Mouse (Mus musculus) forebrain, embryonic 13.5 days (tissue): Measurements from ENCODE around the gene Krtap4-7. TPM values are rescaled to one million over a fixed set of nuclear protein-coding genes. Genes with fewer than 3 reads are reported as not detected.

Experiments used
- polyA plus RNA-seq: library from polyadenylated mRNA; unstranded; fragments of >200 nt; fragmentation: Nextera tagmentation; extraction: Ambion mirVana; gene quantifications from 2 replicates; pipeline ENCODE4 v1.2.1, GENCODE M21; 2015

The Krtap4-7 gene
- polyA plus RNA-seq, 1 experiment from 2014 or later = not detected

Other genes with a start within 250 kb of the Krtap4-7 start
- gene Krt12, start 221.8 kb downstream of the Krtap4-7 start, polyA plus RNA-seq = 0.15 TPM in 1 of 2 replicates, not detected in the other
- 0.11 TPM in 1 of 2 replicates, not detected in the other for gene Krt20, start 205.9 kb downstream of the Krtap4-7 start, polyA plus RNA-seq
- not detected in 2 replicates for gene Krt23, start 151.0 kb downstream of the Krtap4-7 start, polyA plus RNA-seq
- gene Krt39, start 122.8 kb downstream of the Krtap4-7 start, polyA plus RNA-seq = not detected in 2 replicates
- gene Krt40, start 100.9 kb downstream of the Krtap4-7 start, polyA plus RNA-seq = not detected in 2 replicates
- gene Krtap3-3, start 93.2 kb downstream of the Krtap4-7 start, polyA plus RNA-seq = not detected in 2 replicates
- gene Krtap3-2, start 87.2 kb downstream of the Krtap4-7 start, polyA plus RNA-seq = not detected in 2 replicates
- not detected in 2 replicates for gene Gm11939, start 84.6 kb downstream of the Krtap4-7 start, polyA plus RNA-seq
- gene Krtap3-1, start 77.5 kb downstream of the Krtap4-7 start, polyA plus RNA-seq = not detected in 2 replicates
- gene Krtap1-5, start 63.1 kb downstream of the Krtap4-7 start, polyA plus RNA-seq = not detected in 2 replicates
- not detected in 2 replicates for gene Krtap1-4, start 60.4 kb downstream of the Krtap4-7 start, polyA plus RNA-seq
- not detected in 2 replicates for gene Krtap1-3, start 52.8 kb downstream of the Krtap4-7 start, polyA plus RNA-seq
- gene Krtap9-3, start 46.0 kb downstream of the Krtap4-7 start, polyA plus RNA-seq = not detected in 2 replicates
- not detected in 2 replicates for gene Gm11938, start 40.8 kb downstream of the Krtap4-7 start, polyA plus RNA-seq
- gene Gm11937, start 33.9 kb downstream of the Krtap4-7 start, polyA plus RNA-seq = not detected in 2 replicates
- not detected in 2 replicates for gene Krtap2-4, start 29.2 kb downstream of the Krtap4-7 start, polyA plus RNA-seq
- gene Gm11562, start 23.7 kb downstream of the Krtap4-7 start, polyA plus RNA-seq = not detected in 2 replicates
- not detected in 2 replicates for gene Krtap4-1, start 15.9 kb downstream of the Krtap4-7 start, polyA plus RNA-seq
- not detected in 2 replicates for gene Krtap4-2, start 9.0 kb downstream of the Krtap4-7 start, polyA plus RNA-seq
- gene Gm11555, start 6.1 kb upstream of the Krtap4-7 start, polyA plus RNA-seq = not detected in 2 replicates
- not detected in 2 replicates for gene Gm11563, start 14.9 kb upstream of the Krtap4-7 start, polyA plus RNA-seq
- gene Krtap4-6, start 21.9 kb upstream of the Krtap4-7 start, polyA plus RNA-seq = not detected in 2 replicates
- not detected in 2 replicates for gene Gm14190, start 46.7 kb upstream of the Krtap4-7 start, polyA plus RNA-seq
- gene Gm14180, start 90.2 kb upstream of the Krtap4-7 start, polyA plus RNA-seq = not detected in 2 replicates
- not detected in 2 replicates for gene Gm11595, start 128.8 kb upstream of the Krtap4-7 start, polyA plus RNA-seq
- not detected in 2 replicates for gene Krtap4-8, start 136.6 kb upstream of the Krtap4-7 start, polyA plus RNA-seq
- not detected in 2 replicates for gene Krtap4-9, start 141.1 kb upstream of the Krtap4-7 start, polyA plus RNA-seq
- gene Gm11596, start 149.4 kb upstream of the Krtap4-7 start, polyA plus RNA-seq = not detected in 2 replicates
- not detected in 2 replicates for gene Gm11569, start 154.8 kb upstream of the Krtap4-7 start, polyA plus RNA-seq
- gene Gm11554, start 160.4 kb upstream of the Krtap4-7 start, polyA plus RNA-seq = not detected in 2 replicates
- gene Krtap4-13, start 165.8 kb upstream of the Krtap4-7 start, polyA plus RNA-seq = not detected in 2 replicates
- gene Gm11564, start 171.6 kb upstream of the Krtap4-7 start, polyA plus RNA-seq = not detected in 2 replicates
- not detected in 2 replicates for gene 2300003K06Rik, start 194.0 kb upstream of the Krtap4-7 start, polyA plus RNA-seq
- gene Krtap4-16, start 207.5 kb upstream of the Krtap4-7 start, polyA plus RNA-seq = not detected in 2 replicates
- not detected in 2 replicates for gene Gm11568, start 213.8 kb upstream of the Krtap4-7 start, polyA plus RNA-seq
- not detected in 2 replicates for gene Gm11559, start 220.4 kb upstream of the Krtap4-7 start, polyA plus RNA-seq
- gene Krtap9-1, start 229.3 kb upstream of the Krtap4-7 start, polyA plus RNA-seq = not detected in 2 replicates
- not detected in 2 replicates for gene Gm11567, start 235.1 kb upstream of the Krtap4-7 start, polyA plus RNA-seq